Mouse (Mus musculus) stomach, embryonic 14.5 days (tissue): ENCODE results near the gene Vmn1r116. TPM values are rescaled to one million over a fixed set of nuclear protein-coding genes. Genes with fewer than 3 reads are reported as not detected.
"Not testable (repeated sequence)": the region's sequence is repeated elsewhere in the genome, so short reads cannot be mapped to it uniquely, and the experiment has no call there.

Experiments used
- ATAC-seq: fragments of 200-750 bp; cut with Nextera tagmentation; 2 replicates; pipeline ENCODE4 v1.8.0; 2017; ENCODE audit warnings: low read depth, moderate TSS enrichment; ENCODE audit not compliant: insufficient number of reproducible peaks, insufficient read depth, low FRiP score
- H3K27ac ChIP-seq: fragments of 300-500 bp; sonication (generic); 2 replicates; pipeline ENCODE4 v1.5.1; 2014; ENCODE audit warnings: mild to moderate bottlenecking, low read length, moderate library complexity, mixed read lengths
- H3K27me3 ChIP-seq: fragments of 300-500 bp; sonication (generic); 2 replicates; pipeline ENCODE4 v1.6.1; 2014; ENCODE audit warnings: low read length, control low read depth, mixed read lengths; ENCODE audit not compliant: control insufficient read depth, insufficient read depth
- H3K36me3 ChIP-seq: fragments of 300-500 bp; sonication (generic); 2 replicates; pipeline ENCODE4 v1.6.1; 2014; ENCODE audit warnings: mild to moderate bottlenecking, control low read depth, low read length, moderate library complexity, mixed read lengths; ENCODE audit not compliant: control insufficient read depth, insufficient read depth
- H3K4me1 ChIP-seq: fragments of 300-500 bp; sonication (generic); 2 replicates; pipeline ENCODE4 v1.6.1; 2014; ENCODE audit warnings: low read length, control low read depth, mixed read lengths; ENCODE audit not compliant: control insufficient read depth, insufficient read depth
- H3K4me2 ChIP-seq: fragments of 300-500 bp; sonication (generic); replicated peaks from 2 replicates; pipeline ENCODE4 v1.6.1; 2014; ENCODE audit warnings: low read depth, low read length, control low read depth
- H3K4me3 ChIP-seq: fragments of 300-500 bp; sonication (generic); 2 replicates; pipeline ENCODE4 v1.5.1; 2014; ENCODE audit warnings: low read depth, low read length, control low read depth
- H3K9ac ChIP-seq: fragments of 300-500 bp; sonication (generic); replicated peaks from 2 replicates; pipeline ENCODE4 v1.6.1; 2014; ENCODE audit warnings: low read depth, mild to moderate bottlenecking, control low read depth, low read length, moderate library complexity, mixed read lengths
- H3K9me3 ChIP-seq: fragments of 300-500 bp; sonication (generic); 2 replicates; pipeline ENCODE4 v1.6.1; 2016; ENCODE audit warnings: low read depth, low read length, control low read depth; ENCODE audit not compliant: control insufficient read depth
- WGBS: fragments of 180-500 bp; shearing (Covaris S2); extraction: QIAGEN DNeasy Blood & Tissue Kit; methylation state at CpG from one replicate; pipeline ENCODE4 v1.1.7; 2014; 5-methylcytosine and 5-hydroxymethylcytosine counted together
- polyA plus RNA-seq: library from polyadenylated mRNA; unstranded; fragments of >200 nt; fragmentation: Nextera tagmentation; extraction: Ambion mirVana; gene quantifications from 2 replicates; pipeline ENCODE4 v1.2.1, GENCODE M21; 2014

The Vmn1r116 gene
- polyA plus RNA-seq, result not detected in 2 replicates

DNA sequence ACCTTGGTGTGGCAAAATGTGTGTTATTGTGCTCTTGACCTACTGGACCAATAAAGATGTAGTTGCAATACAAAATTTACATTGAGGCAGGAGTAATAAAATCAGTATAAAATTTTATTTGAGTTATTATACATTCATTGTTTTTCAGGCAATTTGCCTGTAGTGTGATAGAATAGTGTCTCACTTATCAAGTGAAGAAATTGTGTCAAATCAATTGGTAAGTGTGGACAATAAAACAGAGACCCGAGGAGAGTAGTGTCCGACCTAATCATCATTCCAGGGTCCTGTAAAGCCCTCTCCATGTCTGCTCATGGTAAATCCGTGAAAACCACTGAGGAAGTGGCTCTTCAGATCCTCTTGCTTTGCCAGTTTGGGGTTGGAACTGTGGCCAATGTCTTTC is at the start of gene Vmn1r116:
Gene Vmn1r116 (plus strand): TSS at position 301 of the 400 bp plus-strand sequence.
- 34% methylated on average over 3 of the region's 3 CpGs for WGBS
- not testable (repeated sequence) for H3K4me3 ChIP-seq, H3K4me2 ChIP-seq, H3K36me3 ChIP-seq, ATAC-seq, H3K9me3 ChIP-seq, H3K27ac ChIP-seq, H3K9ac ChIP-seq, H3K4me1 ChIP-seq, H3K27me3 ChIP-seq

DNA sequence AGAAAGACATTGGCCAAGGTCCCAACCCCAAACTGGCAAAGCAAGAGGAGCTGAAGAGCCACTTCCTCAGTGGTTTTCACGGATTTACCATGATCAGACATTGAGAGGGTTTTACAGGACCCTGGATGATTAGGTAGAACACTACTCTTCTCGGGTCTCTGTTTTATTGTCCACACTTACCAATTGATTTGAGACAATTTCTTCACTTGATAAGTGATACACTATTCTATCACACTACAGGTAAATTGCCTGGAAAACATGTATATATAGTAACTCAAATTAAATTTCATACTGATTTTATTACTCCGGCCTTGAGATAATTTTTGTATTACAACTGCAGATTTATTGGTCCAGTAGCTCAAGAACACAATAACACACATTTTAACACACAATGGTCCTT is 27.2 kb upstream of the Vmn1r116 start, which contains the start of gene Vmn1r115:
Gene Vmn1r115 (minus strand): TSS at position 101 of the 400 bp plus-strand sequence.
- H3K36me3 ChIP-seq, H3K27me3 ChIP-seq, H3K4me1 ChIP-seq, H3K9ac ChIP-seq, H3K27ac ChIP-seq, ATAC-seq, H3K4me2 ChIP-seq, H3K4me3 ChIP-seq, H3K9me3 ChIP-seq: not testable (repeated sequence)
- WGBS, result 92% methylated on average over 1 of the region's 3 CpGs

DNA sequence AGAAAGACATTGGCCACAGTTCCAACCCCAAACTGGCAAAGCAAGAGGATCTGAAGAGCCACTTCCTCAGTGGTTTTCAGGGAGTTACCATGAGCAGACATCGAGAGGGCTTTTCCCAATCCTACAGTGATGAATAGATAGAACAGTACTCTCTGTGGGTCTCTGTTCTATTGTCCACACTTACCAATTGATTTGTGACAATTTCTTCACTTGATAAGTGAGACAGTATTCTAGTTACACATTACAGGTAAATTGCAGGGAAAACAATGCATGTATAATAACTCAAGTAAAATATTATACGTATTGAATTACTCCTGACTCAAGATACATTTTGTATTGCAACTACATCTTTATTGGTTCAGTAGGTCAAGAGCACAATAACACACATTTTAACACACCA is 12.0 kb downstream of the Vmn1r116 start, which contains the start of gene Vmn1r117:
Gene Vmn1r117 (minus strand): TSS at position 101 of the 400 bp plus-strand sequence.
- H3K4me1 ChIP-seq, H3K4me2 ChIP-seq, H3K9ac ChIP-seq, H3K4me3 ChIP-seq, H3K36me3 ChIP-seq, H3K9me3 ChIP-seq, H3K27ac ChIP-seq, H3K27me3 ChIP-seq, ATAC-seq: not testable (repeated sequence)
- WGBS, result no CpG with 5 or more reads among the region's 2 CpGs

DNA sequence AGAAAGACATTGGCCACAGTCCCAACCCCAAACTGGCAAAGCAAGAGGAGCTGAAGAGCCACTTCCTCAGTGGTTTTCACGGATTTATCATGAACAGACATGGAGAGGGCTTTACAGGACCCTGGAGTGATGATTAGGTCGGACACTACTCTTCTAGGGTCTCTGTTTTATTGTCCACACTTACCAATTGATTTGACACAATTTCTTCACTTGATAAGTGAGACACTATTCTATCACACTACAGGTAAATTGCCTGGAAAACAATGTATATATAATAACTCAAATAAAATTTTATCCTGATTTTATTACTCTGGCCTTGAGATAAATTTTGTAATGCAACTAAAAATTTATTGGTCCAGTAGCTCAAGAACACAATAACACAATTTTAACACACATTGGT is 40.2 kb downstream of the Vmn1r116 start, which contains the start of gene Vmn1r118:
Gene Vmn1r118 (minus strand): TSS at position 101 of the 400 bp plus-strand sequence.
- H3K4me2 ChIP-seq, H3K9me3 ChIP-seq, H3K9ac ChIP-seq, ATAC-seq, H3K4me3 ChIP-seq, H3K36me3 ChIP-seq, H3K27ac ChIP-seq, H3K4me1 ChIP-seq, H3K27me3 ChIP-seq: not testable (repeated sequence)
- no CpG with 5 or more reads among the region's 2 CpGs for WGBS

Other genes with a start within 250 kb of the Vmn1r116 start
- gene Vmn1r107, start 203.3 kb upstream of the Vmn1r116 start, polyA plus RNA-seq, result not detected in 2 replicates
- gene Vmn1r111, start 169.0 kb upstream of the Vmn1r116 start, polyA plus RNA-seq, result not detected in 2 replicates
- gene Gm10668, start 141.6 kb upstream of the Vmn1r116 start, polyA plus RNA-seq, result not detected in 2 replicates
- gene Vmn1r112, start 101.1 kb upstream of the Vmn1r116 start, polyA plus RNA-seq, result not detected in 2 replicates
- not detected in 2 replicates for gene Vmn1r113, start 85.0 kb upstream of the Vmn1r116 start, polyA plus RNA-seq
- gene Vmn1r114, start 60.1 kb upstream of the Vmn1r116 start, polyA plus RNA-seq, result not detected in 2 replicates
- gene Vmn1r115, start 27.3 kb upstream of the Vmn1r116 start, polyA plus RNA-seq, result not detected in 2 replicates
- not detected in 2 replicates for gene Vmn1r117, start 11.9 kb downstream of the Vmn1r116 start, polyA plus RNA-seq
- gene Vmn1r118, start 40.1 kb downstream of the Vmn1r116 start, polyA plus RNA-seq, result not detected in 2 replicates
- gene Vmn1r119, start 140.2 kb downstream of the Vmn1r116 start, polyA plus RNA-seq, result not detected in 2 replicates
- not detected in 2 replicates for gene Vmn1r120, start 181.5 kb downstream of the Vmn1r116 start, polyA plus RNA-seq
- not detected in 2 replicates for gene Vmn1r121, start 226.3 kb downstream of the Vmn1r116 start, polyA plus RNA-seq